Mouse (Mus musculus) heart, postnatal 0 days (tissue): Measurements from ENCODE around the gene Mucl1.
"Not testable (repeated sequence)": the region's sequence is repeated elsewhere in the genome, so short reads cannot be mapped to it uniquely, and the experiment has no call there.

Source experiments
- CTCF ChIP-seq: IDR thresholded peaks from 2 replicates; pipeline ENCODE4 v1.5.1; 2016; ENCODE audit warnings: antibody characterized with exemption, control low read depth, low read depth
- EP300 ChIP-seq: IDR thresholded peaks from 2 replicates; pipeline ENCODE4 v1.6.1; 2016; ENCODE audit warnings: antibody characterized with exemption, low read depth

GRCm38 (mm10) chr15:103766836-103767235 lies 11.6 kb upstream of the Mucl1 start:
- TF ChIP-seq CTCF, result peak; percentile 70
- TF ChIP-seq EP300, result not testable (repeated sequence)
